ENCODE assay signal across 19 mouse cellular contexts in the genomic region with DNA sequence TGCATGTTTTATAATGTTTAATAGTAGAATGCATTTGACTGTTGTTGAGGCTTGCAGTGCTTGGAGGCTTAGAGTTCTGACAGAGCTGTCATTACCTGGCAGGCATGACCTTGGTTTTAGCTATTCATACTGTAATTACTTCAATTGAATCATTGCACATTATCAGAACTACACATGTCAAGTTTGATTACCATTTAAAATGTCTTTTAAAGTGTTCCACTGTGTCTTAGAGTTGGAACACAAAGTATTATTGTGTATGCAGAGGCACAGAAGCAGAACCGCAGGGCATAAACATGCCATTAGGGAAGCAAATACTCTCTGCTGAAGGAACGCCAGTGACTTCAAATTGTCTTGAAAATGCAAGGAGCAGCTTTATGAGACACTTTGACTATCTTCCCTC.
"Had no signal": no experiment of that assay in that cellular context is flagged by ENCODE, and none has a peak within 500 bp of the region (broad histone marks: within the 10 kb centered on the region; RNA-seq: fewer than 3 reads in every experiment).

No protein-coding gene starts in this region.

- H3K27me3 ChIP-seq: limb, embryonic 12.5 days; limb, embryonic 15.5 days; lung, embryonic 15.5 days; megakaryocyte, embryonic 14.5 days; midbrain, embryonic 12.5 days; neural tube, embryonic 12.5 days; neural tube, embryonic 15.5 days had no signal

- H3K9ac ChIP-seq: limb, embryonic 12.5 days; limb, embryonic 15.5 days; liver, embryonic 14.5 days; liver, postnatal 0 days; lung, embryonic 15.5 days; midbrain, embryonic 12.5 days; neural tube, embryonic 12.5 days; neural tube, embryonic 15.5 days had no signal

- ATAC-seq: liver, postnatal 0 days had no signal

- H3K4me3 ChIP-seq: limb, embryonic 12.5 days; limb, embryonic 15.5 days; lung, embryonic 15.5 days; megakaryocyte, embryonic 14.5 days; midbrain, embryonic 12.5 days; neural tube, embryonic 12.5 days; neural tube, embryonic 15.5 days had no signal

- DNase-seq: kidney, adult 18-20 months; kidney, adult 9 months; kidney, postnatal 14 days; kidney, postnatal 4 days; left cerebral cortex, postnatal 4 days; liver, postnatal 0 days; lung, postnatal 10 days; lung, postnatal 36 days; thymus, adult 18-20 months; thymus, postnatal 36 days had no signal

- H3K4me1 ChIP-seq: limb, embryonic 12.5 days; limb, embryonic 15.5 days; lung, embryonic 15.5 days; megakaryocyte, embryonic 14.5 days; midbrain, embryonic 12.5 days; neural tube, embryonic 12.5 days; neural tube, embryonic 15.5 days had no signal

- H3K9me3 ChIP-seq: limb, embryonic 12.5 days; limb, embryonic 15.5 days; lung, embryonic 15.5 days; megakaryocyte, embryonic 14.5 days; midbrain, embryonic 12.5 days; neural tube, embryonic 12.5 days; neural tube, embryonic 15.5 days had no signal

- H3K27ac ChIP-seq: limb, embryonic 12.5 days; limb, embryonic 15.5 days; liver, embryonic 14.5 days; lung, embryonic 15.5 days; midbrain, embryonic 12.5 days; neural tube, embryonic 12.5 days; neural tube, embryonic 15.5 days had no signal

- H3K4me2 ChIP-seq: limb, embryonic 12.5 days; limb, embryonic 15.5 days; liver, embryonic 11.5 days; lung, embryonic 15.5 days; midbrain, embryonic 12.5 days; neural tube, embryonic 12.5 days; neural tube, embryonic 15.5 days had no signal

- H3K36me3 ChIP-seq: limb, embryonic 12.5 days; limb, embryonic 15.5 days; lung, embryonic 15.5 days; midbrain, embryonic 12.5 days; neural tube, embryonic 12.5 days; neural tube, embryonic 15.5 days had no signal
